Mouse (Mus musculus) small intestine, adult 2 months (tissue): ENCODE results near the gene Mdm4. TPM values are rescaled to one million over a fixed set of nuclear protein-coding genes. Genes with fewer than 3 reads are reported as not detected.

ENCODE experiments used
- H3K27ac ChIP-seq: fragments of 200-500 bp; 2 replicates; pipeline ENCODE4 v1.5.1; 2012; ENCODE audit warnings: low read depth, low read length, control low read depth, inconsistent platforms; ENCODE audit not compliant: insufficient read depth
- H3K27me3 ChIP-seq: fragments of 200-500 bp; 2 replicates; pipeline ENCODE4 v1.6.1; 2012; ENCODE audit warnings: mild to moderate bottlenecking, moderate library complexity, low read length, inconsistent platforms; ENCODE audit not compliant: control insufficient read depth, insufficient read depth
- H3K36me3 ChIP-seq: fragments of 200-500 bp; 2 replicates; pipeline ENCODE4 v1.6.1; 2012; ENCODE audit warnings: mild to moderate bottlenecking, low read length, control low read depth, inconsistent platforms; ENCODE audit not compliant: control insufficient read depth, insufficient read depth
- H3K4me1 ChIP-seq: fragments of 200-500 bp; 2 replicates; pipeline ENCODE4 v1.6.1; 2012; ENCODE audit warnings: low read length, inconsistent platforms, mixed read lengths; ENCODE audit not compliant: control insufficient read depth, insufficient read depth, insufficient read length
- H3K4me3 ChIP-seq: fragments of 200-500 bp; 2 replicates; pipeline ENCODE4 v1.5.1; 2012; ENCODE audit warnings: low read depth, mild to moderate bottlenecking, control low read depth, inconsistent platforms, low read length, moderate library complexity
- CTCF ChIP-seq: fragments of 200-500 bp; IDR thresholded peaks from 2 replicates; pipeline ENCODE4 v1.5.1; 2012; ENCODE audit warnings: low read depth, mild to moderate bottlenecking, control low read depth, inconsistent platforms, low read length, moderate library complexity, mixed read lengths; ENCODE audit not compliant: insufficient replicate concordance, insufficient read length; ENCODE audit errors: extremely low read depth
- POLR2A ChIP-seq: fragments of 200-500 bp; IDR thresholded peaks from 2 replicates; pipeline ENCODE4 v1.6.1; 2012; ENCODE audit warnings: low read depth, mild to moderate bottlenecking, control low read depth, inconsistent platforms, low read length, moderate library complexity
- WGBS: fragments of 180-500 bp; shearing (Covaris S2); methylation state at CpG from one replicate; pipeline ENCODE4 v1.1.7; 2018; 5-methylcytosine and 5-hydroxymethylcytosine counted together
- polyA plus RNA-seq: library from polyadenylated mRNA; depleted of rRNA; stranded (reverse); fragments of >200 nt; gene quantifications from 2 replicates; pipeline ENCODE4 v1.2.3, GENCODE M21; 2012

Gene Mdm4
- polyA plus RNA-seq, 1 experiment, result 11.2 TPM

DNA sequence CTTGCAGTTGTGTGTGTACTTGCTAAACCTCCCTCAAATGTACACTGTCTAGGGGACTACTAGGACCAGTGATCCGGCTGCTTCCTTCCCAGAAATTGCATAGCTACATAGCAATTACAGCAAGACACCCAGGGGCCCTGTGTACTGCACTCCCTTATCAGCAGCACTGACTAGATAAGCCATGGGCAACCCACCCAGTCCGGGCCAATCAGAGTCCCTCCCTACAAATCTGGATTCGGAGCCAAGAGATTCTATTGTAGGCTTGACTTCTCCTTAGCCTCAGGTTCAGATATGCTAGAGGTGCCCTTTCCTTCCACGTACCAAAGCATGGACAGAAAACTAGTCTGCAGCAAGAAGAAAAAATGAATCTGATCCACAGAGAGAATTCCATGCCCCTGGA, 65.7 kb downstream of the Mdm4 start:
- WGBS, result 29% methylated on average over 4 of the region's 4 CpGs
- H3K36me3 ChIP-seq, result no peaks in the 10 kb centered on the region
- H3K4me3 ChIP-seq, result no peak overlapping the region
- no peak overlapping the region for H3K27ac ChIP-seq
- no peaks in the 10 kb centered on the region for H3K27me3 ChIP-seq
- no peaks in the 10 kb centered on the region for H3K4me1 ChIP-seq
- TF ChIP-seq CTCF, result no peak
- no peak for TF ChIP-seq POLR2A

DNA sequence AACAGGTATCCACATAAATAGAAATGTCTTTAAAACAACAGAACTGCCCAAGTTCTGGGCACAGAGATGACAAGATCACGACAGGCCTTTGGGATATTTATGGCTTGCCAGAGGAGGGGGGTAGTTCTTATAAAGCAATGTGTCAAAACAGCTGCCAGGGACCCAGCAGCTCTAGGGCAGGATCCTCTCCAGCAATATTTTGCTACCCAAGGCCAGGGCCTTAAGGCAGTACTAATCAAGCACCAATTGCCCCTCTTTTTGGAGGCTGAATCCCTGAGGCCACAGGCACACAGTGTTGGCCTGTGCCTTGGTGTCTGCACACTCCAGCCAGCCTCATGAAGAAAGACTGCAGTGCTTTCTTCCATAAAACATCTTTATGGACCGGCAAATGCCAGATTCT, 66.3 kb downstream of the Mdm4 start:
- TF ChIP-seq CTCF, result no peak
- no peak for TF ChIP-seq POLR2A
- 58% methylated on average over 2 of the region's 2 CpGs for WGBS
- Histone ChIP-seq H3K36me3 (no peaks in the 10 kb centered on the region), H3K4me3 (no peak overlapping the region), H3K27ac (no peak overlapping the region), H3K4me1 (no peaks in the 10 kb centered on the region), H3K27me3 (no peaks in the 10 kb centered on the region)

GRCm38 (mm10) chr1:132961751-132962150, 68.6 kb downstream of the Mdm4 start:
- Histone ChIP-seq H3K4me3 (no peak overlapping the region), H3K27me3 (no peaks in the 10 kb centered on the region), H3K4me1 (no peaks in the 10 kb centered on the region), H3K36me3 (no peaks in the 10 kb centered on the region), H3K27ac (no peak overlapping the region)
- TF ChIP-seq CTCF (no peak), POLR2A (no peak)
- WGBS, result 84% methylated on average over 3 of the region's 3 CpGs

DNA sequence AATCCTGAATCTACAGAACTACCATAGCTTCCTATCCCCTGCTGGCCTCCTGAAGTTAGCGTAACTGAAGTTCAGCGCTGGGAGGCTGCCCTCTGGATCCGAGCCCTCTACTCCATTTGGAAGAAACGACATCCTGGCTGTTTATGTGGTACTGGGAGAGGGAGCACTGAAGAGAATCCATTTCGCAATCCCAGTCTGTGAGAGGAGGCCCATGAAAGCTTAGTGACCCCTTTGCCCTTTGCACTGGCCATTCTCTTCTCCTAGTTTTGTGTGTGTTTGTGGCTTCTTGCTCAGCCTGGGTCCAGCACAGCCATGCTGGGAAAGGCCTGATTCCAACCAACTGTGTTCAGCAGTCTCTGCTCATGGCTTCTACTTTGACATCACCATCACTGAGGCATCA, 73.6 kb downstream of the Mdm4 start:
- TF ChIP-seq CTCF (no peak), POLR2A (no peak)
- 80% methylated on average over 5 of the region's 5 CpGs for WGBS
- Histone ChIP-seq H3K27me3 (no peaks in the 10 kb centered on the region), H3K4me1 (no peaks in the 10 kb centered on the region), H3K27ac (no peak overlapping the region), H3K36me3 (no peaks in the 10 kb centered on the region), H3K4me3 (no peak overlapping the region)

DNA sequence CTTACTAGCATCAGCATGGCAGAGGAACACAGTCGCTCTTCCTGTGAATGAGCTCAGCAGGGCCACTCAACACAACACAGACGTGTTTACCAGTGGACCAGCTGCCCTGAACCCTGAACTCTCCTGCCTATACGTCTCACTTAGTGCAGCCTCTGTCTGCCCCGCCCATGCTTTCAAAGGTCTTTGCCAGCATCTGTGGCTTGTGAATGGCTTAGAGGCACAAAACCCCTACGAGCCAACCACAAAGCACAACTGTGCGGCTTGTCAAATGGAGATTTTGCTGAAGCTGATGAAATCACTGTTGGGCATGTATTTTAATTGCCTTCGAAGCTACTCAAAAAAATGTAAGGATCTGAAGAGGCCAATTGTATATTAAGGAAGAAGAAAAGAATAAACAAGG, 82.5 kb downstream of the Mdm4 start:
- Histone ChIP-seq H3K36me3 (no peaks in the 10 kb centered on the region), H3K27ac (no peak overlapping the region), H3K4me3 (no peak overlapping the region), H3K4me1 (no peaks in the 10 kb centered on the region; the same call in 1 of the 2 replicates), H3K27me3 (no peaks in the 10 kb centered on the region)
- TF ChIP-seq POLR2A (no peak), CTCF (no peak)
- 48% methylated on average over 7 of the region's 7 CpGs for WGBS

- no peaks in the 10 kb centered on the region; the same call in 1 of the 2 replicates for H3K4me1 ChIP-seq
- no peaks in the 10 kb centered on the region for H3K27me3 ChIP-seq
- 60% methylated on average over 8 of the region's 8 CpGs for WGBS
- no peaks in the 10 kb centered on the region for H3K36me3 ChIP-seq
- H3K4me3 ChIP-seq, result no peak overlapping the region
- H3K27ac ChIP-seq, result no peak overlapping the region
- TF ChIP-seq POLR2A, result no peak
- TF ChIP-seq CTCF, result no peak
Observed at GRCm38 (mm10) chr1:132945826-132946225, 84.5 kb downstream of the Mdm4 start.

DNA sequence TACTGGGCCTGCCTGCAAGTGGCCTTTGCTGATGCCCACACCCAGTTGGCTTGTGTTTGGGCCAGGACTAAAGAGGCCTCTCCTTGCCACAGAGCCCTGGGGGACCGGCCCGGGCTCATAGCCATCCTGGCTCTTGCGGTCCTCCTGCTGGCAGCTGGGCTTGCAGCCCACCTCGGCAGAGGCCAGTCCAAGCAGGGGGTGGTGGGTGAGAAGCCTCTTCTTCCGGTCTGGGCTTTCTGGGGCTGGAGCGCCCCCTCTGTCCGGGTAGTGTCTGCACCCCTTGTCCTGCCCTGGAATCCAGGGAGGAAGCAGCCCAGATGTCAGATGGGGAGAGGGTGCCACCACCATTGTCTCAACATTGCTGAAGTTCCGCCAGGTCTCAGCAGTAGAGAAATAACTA, 91.4 kb downstream of the Mdm4 start:
- TF ChIP-seq CTCF (no peak), POLR2A (no peak)
- no peaks in the 10 kb centered on the region for H3K36me3 ChIP-seq
- no peak overlapping the region for H3K27ac ChIP-seq
- no peak overlapping the region for H3K4me3 ChIP-seq
- no peaks in the 10 kb centered on the region for H3K27me3 ChIP-seq
- WGBS, result 71% methylated on average over 8 of the region's 8 CpGs
- H3K4me1 ChIP-seq, result no peaks in the 10 kb centered on the region
